Mouse (Mus musculus) spleen, adult 18-20 months (tissue): Measurements from ENCODE around the gene Ccdc194.

ENCODE experiments used
- DNase-seq, 2 experiments: peaks; one replicate each; pipeline ENCODE4 v3.0.0; 2022; ENCODE audit warnings: mixed read lengths in 2 of 2

Gene Ccdc194

GRCm38 (mm10) chr8:71525226-71526050 is at the start of gene Ccdc194:
Gene Ccdc194 (minus strand): TSS chr8:71525711.
- DNase-seq, result no peak

- no peak for DNase-seq
Measured at GRCm38 (mm10) chr8:71575020-71575419, 49.5 kb upstream of the Ccdc194 start.

GRCm38 (mm10) chr8:71574426-71574825 is 48.9 kb upstream of the Ccdc194 start:
- DNase-seq, result no peak

GRCm38 (mm10) chr8:71572847-71573633 is 47.5 kb upstream of the Ccdc194 start:
- no peak for DNase-seq

- DNase-seq, result no peak
Measured at GRCm38 (mm10) chr8:71572077-71572476, 46.6 kb upstream of the Ccdc194 start.

- peak; percentile 77 to 86 for DNase-seq
Measured at GRCm38 (mm10) chr8:71570291-71570954, 44.9 kb upstream of the Ccdc194 start.

GRCm38 (mm10) chr8:71569366-71570290 is 44.1 kb upstream of the Ccdc194 start:
- peak; percentile 67 to 75 for DNase-seq

- DNase-seq, result no peak
Measured at GRCm38 (mm10) chr8:71568941-71569340, 43.4 kb upstream of the Ccdc194 start.

GRCm38 (mm10) chr8:71568387-71568937 is 43.0 kb upstream of the Ccdc194 start, which contains the start of gene Slc27a1:
Gene Slc27a1 (plus strand): TSS chr8:71568882.
- peak in 1 of 2 experiments; percentile 16 for DNase-seq

- DNase-seq, result no peak
Measured at GRCm38 (mm10) chr8:71567587-71567986, 42.1 kb upstream of the Ccdc194 start.

GRCm38 (mm10) chr8:71566501-71566900 is 41.0 kb upstream of the Ccdc194 start, which contains the start of gene Nxnl1:
Gene Nxnl1 (minus strand): TSS chr8:71566601.
- DNase-seq, result no peak

GRCm38 (mm10) chr8:71563992-71564391 is 38.5 kb upstream of the Ccdc194 start:
- DNase-seq, result no peak

GRCm38 (mm10) chr8:71562751-71563150 is 37.2 kb upstream of the Ccdc194 start:
- DNase-seq, result peak; percentile 68 to 88

GRCm38 (mm10) chr8:71561401-71561800 is 35.9 kb upstream of the Ccdc194 start:
- DNase-seq, result peak; percentile 49 to 69

GRCm38 (mm10) chr8:71560765-71561164 is 35.3 kb upstream of the Ccdc194 start:
- DNase-seq, result no peak

GRCm38 (mm10) chr8:71560071-71560470 is 34.6 kb upstream of the Ccdc194 start:
- DNase-seq, result no peak

- DNase-seq, result peak; percentile 64 to 72
Measured at GRCm38 (mm10) chr8:71558958-71559690, 33.6 kb upstream of the Ccdc194 start.

GRCm38 (mm10) chr8:71558071-71558957 is 32.8 kb upstream of the Ccdc194 start, which contains the start of gene Tmem221:
Gene Tmem221 (minus strand): TSS chr8:71558871.
- peak in 1 of 2 experiments; percentile 22 for DNase-seq

GRCm38 (mm10) chr8:71554644-71555043 is 29.1 kb upstream of the Ccdc194 start:
- no peak for DNase-seq

GRCm38 (mm10) chr8:71554001-71554400 is 28.5 kb upstream of the Ccdc194 start:
- DNase-seq, result no peak
